Mouse (Mus musculus) embryonic facial prominence, embryonic 12.5 days (tissue): ENCODE data around the gene Socs4. TPM values are rescaled to one million over a fixed set of nuclear protein-coding genes. Genes with fewer than 3 reads are reported as not detected.

ENCODE experiments used
- ATAC-seq: fragments of 200-750 bp; cut with Nextera tagmentation; 2 replicates; pipeline ENCODE4 v1.8.0; 2017; ENCODE audit not compliant: insufficient number of reproducible peaks, insufficient read depth, low FRiP score, low TSS enrichment
- H3K27ac ChIP-seq: fragments of 300-500 bp; sonication (generic); 2 replicates; pipeline ENCODE4 v1.5.1; 2016; ENCODE audit warnings: mild to moderate bottlenecking
- H3K27me3 ChIP-seq: fragments of 300-500 bp; sonication (generic); 2 replicates; pipeline ENCODE4 v1.6.1; 2016; ENCODE audit warnings: mild to moderate bottlenecking, moderate library complexity
- H3K36me3 ChIP-seq: fragments of 300-500 bp; sonication (generic); 2 replicates; pipeline ENCODE4 v1.6.1; 2016; ENCODE audit warnings: mild to moderate bottlenecking
- H3K4me1 ChIP-seq: fragments of 300-500 bp; sonication (generic); 2 replicates; pipeline ENCODE4 v1.6.1; 2016
- H3K4me2 ChIP-seq: fragments of 300-500 bp; sonication (generic); replicated peaks from 2 replicates; pipeline ENCODE4 v1.6.1; 2016; ENCODE audit warnings: mild to moderate bottlenecking, moderate library complexity
- H3K4me3 ChIP-seq: fragments of 300-500 bp; sonication (generic); 2 replicates; pipeline ENCODE4 v1.5.1; 2016; ENCODE audit warnings: mild to moderate bottlenecking
- H3K9ac ChIP-seq: fragments of 300-500 bp; sonication (generic); 2 replicates; pipeline ENCODE4 v1.6.1; 2016; ENCODE audit warnings: mild to moderate bottlenecking, moderate library complexity
- H3K9me3 ChIP-seq: fragments of 300-500 bp; sonication (generic); 2 replicates; pipeline ENCODE4 v1.6.1; 2016; ENCODE audit warnings: mild to moderate bottlenecking, moderate library complexity
- WGBS: fragments of 180-500 bp; shearing (Covaris S2); methylation state at CpG from one replicate; pipeline ENCODE4 v1.1.7; 2016; 5-methylcytosine and 5-hydroxymethylcytosine counted together
- polyA plus RNA-seq: library from polyadenylated mRNA; unstranded; fragments of >200 nt; fragmentation: Nextera tagmentation; extraction: Ambion mirVana; gene quantifications from 2 replicates; pipeline ENCODE4 v1.2.1, GENCODE M21; 2016

Gene Socs4
- polyA plus RNA-seq, 1 experiment from 2014 or later, result 3.9 TPM

- ATAC-seq, result no peak
- no peaks in the 10 kb centered on the region; the same call in 1 of the 2 replicates for H3K9me3 ChIP-seq
- H3K4me3 ChIP-seq, result no peak overlapping the region
- WGBS, result 94% methylated on average over 3 of the region's 3 CpGs
- no peak overlapping the region for H3K9ac ChIP-seq
- H3K27me3 ChIP-seq, result no peaks in the 10 kb centered on the region
- H3K36me3 ChIP-seq, result peaks cover 34% of the 10 kb centered on the region
- no peaks in the 10 kb centered on the region for H3K4me1 ChIP-seq
- no peak overlapping the region for H3K27ac ChIP-seq
- H3K4me2 ChIP-seq, result no peak overlapping the region
These were observed 11.9 kb upstream of the Socs4 start for GRCm38 (mm10) chr14:47264866-47265265.

DNA sequence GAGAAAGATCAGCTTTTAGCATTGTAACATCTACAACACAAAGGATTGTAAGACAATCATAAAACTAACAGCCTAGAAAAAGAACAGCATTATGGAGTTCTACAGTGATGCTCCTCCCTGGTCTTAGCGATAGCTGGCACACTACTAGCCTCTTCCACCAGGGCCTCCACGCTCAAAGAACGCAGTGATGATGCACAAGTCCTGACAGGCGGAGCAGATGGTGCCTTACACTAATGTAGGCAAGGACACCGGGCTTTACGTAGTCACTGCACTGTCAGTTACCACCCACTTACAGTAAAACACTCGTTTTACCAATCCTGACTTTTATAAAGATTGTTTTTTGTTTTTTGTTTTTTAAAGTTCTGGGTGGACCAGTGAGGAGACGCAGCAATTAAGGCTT lies 10.9 kb upstream of the Socs4 start:
- H3K9me3 ChIP-seq, result no peaks in the 10 kb centered on the region; the same call in 1 of the 2 replicates
- no peak overlapping the region for H3K4me3 ChIP-seq
- H3K4me2 ChIP-seq, result no peak overlapping the region
- H3K27ac ChIP-seq, result no peak overlapping the region
- WGBS, result 94% methylated on average over 8 of the region's 8 CpGs
- ATAC-seq, result no peak
- peaks cover 36% of the 10 kb centered on the region for H3K36me3 ChIP-seq
- no peak overlapping the region for H3K9ac ChIP-seq
- no peaks in the 10 kb centered on the region for H3K27me3 ChIP-seq
- H3K4me1 ChIP-seq, result no peaks in the 10 kb centered on the region

DNA sequence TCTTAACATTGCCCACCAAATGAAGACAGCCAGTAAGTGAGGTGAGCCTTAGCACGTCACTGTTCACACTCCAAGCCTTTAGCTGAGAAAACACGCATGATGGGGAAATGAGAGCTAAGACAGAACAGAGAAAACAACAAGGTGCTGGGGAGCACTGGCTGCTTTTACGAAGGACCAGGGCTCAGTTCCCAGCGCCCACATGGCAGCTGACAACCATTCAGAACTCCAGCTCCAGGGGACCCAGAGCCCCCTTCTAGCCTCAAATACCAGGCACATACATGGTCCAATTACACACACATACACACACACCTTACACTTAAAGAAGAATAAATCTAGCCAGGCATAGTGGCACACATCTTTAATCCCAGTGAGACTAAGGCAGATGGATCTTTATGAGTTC lies 7.7 kb upstream of the Socs4 start:
- Histone ChIP-seq H3K4me1 (no peaks in the 10 kb centered on the region), H3K9me3 (no peaks in the 10 kb centered on the region; the same call in 1 of the 2 replicates), H3K4me2 (no peak overlapping the region), H3K4me3 (no peak overlapping the region), H3K27me3 (no peaks in the 10 kb centered on the region), H3K27ac (no peak overlapping the region), H3K36me3 (peaks cover 55% of the 10 kb centered on the region), H3K9ac (no peak overlapping the region)
- WGBS, result 96% methylated on average over 4 of the region's 4 CpGs
- no peak for ATAC-seq

- 93% methylated on average over 2 of the region's 2 CpGs for WGBS
- Histone ChIP-seq H3K4me3 (no peak overlapping the region), H3K9ac (no peak overlapping the region), H3K4me1 (peaks cover 5% of the 10 kb centered on the region; the same call in 1 of the 2 replicates), H3K36me3 (peaks cover 55% of the 10 kb centered on the region), H3K27me3 (no peaks in the 10 kb centered on the region), H3K4me2 (no peak overlapping the region), H3K9me3 (no peaks in the 10 kb centered on the region; the same call in 1 of the 2 replicates), H3K27ac (no peak overlapping the region)
- ATAC-seq, result no peak
These were observed 7.0 kb upstream of the Socs4 start for GRCm38 (mm10) chr14:47269706-47270105.

DNA sequence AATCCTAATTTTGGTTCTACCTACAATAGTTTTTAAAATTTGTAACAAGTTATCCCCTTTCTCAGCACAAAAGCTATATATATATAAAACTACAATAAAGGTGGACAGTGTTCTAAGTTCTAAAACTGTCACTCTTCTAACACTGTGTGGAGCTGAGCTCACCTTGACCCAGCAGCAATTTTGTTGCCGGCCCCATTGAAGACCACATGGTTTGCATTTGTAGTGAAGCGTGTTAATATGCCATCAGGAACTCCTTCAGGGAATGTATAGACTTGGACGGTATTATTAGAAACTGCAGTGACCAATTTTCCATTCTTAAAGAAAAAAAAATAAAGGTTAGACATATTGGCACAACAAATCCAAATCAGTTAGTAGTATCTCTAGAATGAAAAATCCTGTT lies 3.0 kb upstream of the Socs4 start:
- Histone ChIP-seq H3K27me3 (no peaks in the 10 kb centered on the region), H3K4me2 (no peak overlapping the region), H3K36me3 (peaks cover 31% of the 10 kb centered on the region), H3K9me3 (no peaks in the 10 kb centered on the region; the same call in 1 of the 2 replicates), H3K4me3 (no peak overlapping the region), H3K4me1 (peaks cover 18% of the 10 kb centered on the region; the same call in 1 of the 2 replicates), H3K27ac (no peak overlapping the region), H3K9ac (no peak overlapping the region)
- WGBS, result 34% methylated on average over 3 of the region's 3 CpGs
- ATAC-seq, result no peak

- Histone ChIP-seq H3K9ac (no peak overlapping the region), H3K4me2 (peak overlapping the region; percentile 60), H3K36me3 (peaks cover 24% of the 10 kb centered on the region), H3K27me3 (no peaks in the 10 kb centered on the region), H3K9me3 (no peaks in the 10 kb centered on the region), H3K27ac (no peak overlapping the region), H3K4me3 (peak overlapping the region; percentile 88), H3K4me1 (peaks cover 18% of the 10 kb centered on the region; the same call in 1 of the 2 replicates)
- WGBS, result 25% methylated on average over 3 of the region's 3 CpGs
- no peak for ATAC-seq
These were observed 1.3 kb upstream of the Socs4 start for GRCm38 (mm10) chr14:47275417-47275816.

DNA sequence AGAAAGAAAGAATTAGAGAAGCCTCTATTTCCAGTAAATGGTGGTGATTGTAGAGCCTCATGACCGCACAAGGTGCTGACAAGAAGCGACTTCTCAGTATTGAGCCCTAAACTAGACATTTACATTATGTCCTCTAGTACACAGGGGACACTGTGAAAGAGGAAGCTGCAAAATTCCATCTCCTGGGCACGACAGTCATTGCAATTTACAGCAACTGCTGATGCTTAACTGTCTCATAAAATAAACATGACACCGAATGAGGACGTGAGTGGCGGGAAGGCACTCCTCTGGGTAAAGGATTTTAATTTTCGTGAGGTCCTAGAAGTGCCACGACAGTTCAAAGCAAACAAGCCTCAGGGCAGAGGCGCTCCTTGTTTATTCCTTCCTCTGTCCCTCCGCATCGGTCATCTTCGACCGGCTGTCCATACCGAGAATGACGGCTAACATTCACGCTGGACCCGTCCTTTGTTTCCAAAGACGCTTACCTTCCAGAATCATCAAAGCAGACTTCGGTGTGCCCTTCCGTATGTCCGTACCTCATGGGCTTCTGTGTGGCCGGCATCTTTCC lies 611 bp upstream of the Socs4 start:
- Histone ChIP-seq H3K4me3 (peak overlapping the region; percentile 88), H3K4me1 (peaks cover 18% of the 10 kb centered on the region; the same call in 1 of the 2 replicates), H3K9me3 (no peaks in the 10 kb centered on the region), H3K4me2 (peak overlapping the region; percentile 60), H3K27me3 (no peaks in the 10 kb centered on the region), H3K27ac (peak overlapping the region; percentile 91), H3K9ac (peak overlapping the region; percentile 94), H3K36me3 (peaks cover 23% of the 10 kb centered on the region)
- WGBS, result 3% methylated on average over 22 of the region's 22 CpGs
- ATAC-seq, result no peak; the same call in 1 of the 2 replicates

DNA sequence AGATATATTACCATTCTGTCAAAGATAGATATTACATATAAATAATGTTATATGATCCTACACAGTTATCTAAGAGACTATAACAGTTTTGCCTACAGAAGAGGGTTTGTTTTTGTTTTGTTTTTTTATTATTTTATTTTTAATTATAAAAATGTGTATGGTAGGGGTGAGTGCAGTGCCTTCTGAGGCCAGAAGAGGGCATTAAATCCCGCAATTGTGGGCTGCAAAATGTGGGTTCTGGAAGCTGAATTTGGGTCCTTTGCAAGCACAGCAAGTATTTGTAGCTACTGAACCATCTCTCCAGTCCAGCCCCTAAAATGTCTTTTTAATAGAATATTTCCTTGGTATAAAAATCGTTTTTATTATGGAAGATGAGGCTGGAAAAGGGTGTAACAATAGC lies 2.3 kb downstream of the Socs4 start:
- no peak overlapping the region for H3K4me2 ChIP-seq
- H3K9me3 ChIP-seq, result no peaks in the 10 kb centered on the region
- 80% methylated on average over 2 of the region's 2 CpGs for WGBS
- no peaks in the 10 kb centered on the region for H3K27me3 ChIP-seq
- no peak for ATAC-seq
- H3K9ac ChIP-seq, result no peak overlapping the region
- no peak overlapping the region for H3K27ac ChIP-seq
- no peak overlapping the region for H3K4me3 ChIP-seq
- H3K4me1 ChIP-seq, result peaks cover 18% of the 10 kb centered on the region; the same call in 1 of the 2 replicates
- H3K36me3 ChIP-seq, result peaks cover 5% of the 10 kb centered on the region; the same call in 1 of the 2 replicates

GRCm38 (mm10) chr14:47281535-47281934 lies 4.8 kb downstream of the Socs4 start:
- Histone ChIP-seq H3K4me3 (no peak overlapping the region), H3K4me1 (0 out of 2 replicates have a peak, but pooled peaks cover 5% of the 10 kb centered on the region), H3K27ac (no peak overlapping the region), H3K4me2 (no peak overlapping the region), H3K9me3 (no peaks in the 10 kb centered on the region), H3K36me3 (peaks cover 5% of the 10 kb centered on the region; the same call in 1 of the 2 replicates), H3K27me3 (no peaks in the 10 kb centered on the region), H3K9ac (no peak overlapping the region)
- ATAC-seq, result no peak
- WGBS, result 94% methylated on average over 4 of the region's 4 CpGs

DNA sequence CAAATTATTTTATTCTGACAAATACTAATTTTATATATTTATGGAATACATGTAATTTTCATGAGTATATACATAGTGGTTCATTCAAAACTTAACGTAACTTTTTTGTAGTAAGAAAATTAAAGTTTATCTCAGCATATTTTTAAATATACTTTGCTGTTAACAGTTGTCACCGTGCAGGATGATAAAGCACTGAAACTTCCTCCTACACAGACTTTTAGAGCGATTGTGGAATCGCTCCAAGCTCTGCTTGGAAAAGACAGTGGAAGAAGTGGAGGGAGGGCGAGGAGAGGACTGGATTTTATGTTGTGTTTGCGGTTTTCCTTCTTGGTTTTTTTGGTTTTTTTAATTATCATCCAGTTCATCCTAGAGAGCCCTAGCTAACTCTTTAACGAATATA lies 6.8 kb downstream of the Socs4 start:
- Histone ChIP-seq H3K9ac (no peak overlapping the region), H3K27me3 (no peaks in the 10 kb centered on the region), H3K9me3 (no peaks in the 10 kb centered on the region), H3K27ac (no peak overlapping the region), H3K4me2 (no peak overlapping the region), H3K4me1 (no peaks in the 10 kb centered on the region), H3K4me3 (no peak overlapping the region), H3K36me3 (peaks cover 5% of the 10 kb centered on the region; the same call in 1 of the 2 replicates)
- 92% methylated on average over 7 of the region's 7 CpGs for WGBS
- ATAC-seq, result no peak

DNA sequence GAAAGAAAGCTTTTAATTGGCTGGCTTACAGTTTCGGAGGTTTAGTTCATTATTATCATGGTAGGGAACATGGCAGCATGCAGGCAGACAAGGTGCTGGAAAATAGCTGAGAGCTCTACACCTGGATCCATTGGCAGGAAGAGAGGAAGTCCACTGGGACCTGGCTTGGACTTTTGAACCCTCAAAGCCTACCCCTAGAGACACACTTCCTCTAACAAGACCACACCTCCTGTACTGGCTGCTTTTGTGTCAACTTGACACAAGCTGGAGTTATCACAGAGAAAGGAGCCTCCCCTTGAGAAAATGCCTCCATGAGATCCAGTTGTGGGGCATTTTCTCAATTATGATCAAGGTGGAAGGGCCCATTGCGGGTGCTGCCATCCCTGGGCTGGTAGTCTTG lies 8.5 kb downstream of the Socs4 start:
- H3K4me2 ChIP-seq, result no peak overlapping the region
- H3K9ac ChIP-seq, result no peak overlapping the region
- no peak for ATAC-seq
- 0 out of 2 replicates have a peak, but pooled peaks cover 4% of the 10 kb centered on the region for H3K36me3 ChIP-seq
- H3K4me1 ChIP-seq, result no peaks in the 10 kb centered on the region
- no peak overlapping the region for H3K4me3 ChIP-seq
- no peaks in the 10 kb centered on the region for H3K9me3 ChIP-seq
- H3K27ac ChIP-seq, result no peak overlapping the region
- H3K27me3 ChIP-seq, result no peaks in the 10 kb centered on the region
- 93% methylated on average over 2 of the region's 2 CpGs for WGBS

DNA sequence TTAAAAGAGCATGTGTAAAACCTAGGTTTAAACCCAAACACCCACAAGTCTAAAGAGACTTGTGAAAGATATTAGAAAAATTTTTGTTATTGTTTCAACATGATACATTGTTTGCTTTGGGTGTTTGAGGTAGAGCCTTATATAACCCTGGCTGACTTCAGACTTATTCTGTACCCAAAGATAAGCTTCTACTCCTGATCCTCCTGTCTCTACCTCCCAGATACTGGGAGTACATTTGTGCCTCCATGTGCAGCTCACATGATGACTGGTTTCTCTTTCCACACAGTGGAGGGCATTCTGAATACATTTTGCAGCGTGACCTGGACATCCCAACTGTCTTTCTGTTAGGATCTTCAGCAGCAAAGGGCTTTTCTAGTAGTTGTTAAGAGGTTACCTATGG lies 9.5 kb downstream of the Socs4 start:
- 87% methylated on average over 1 of the region's 1 CpGs for WGBS
- Histone ChIP-seq H3K27me3 (no peaks in the 10 kb centered on the region), H3K36me3 (0 out of 2 replicates have a peak, but pooled peaks cover 9% of the 10 kb centered on the region), H3K4me2 (no peak overlapping the region), H3K9ac (no peak overlapping the region), H3K4me1 (no peaks in the 10 kb centered on the region), H3K9me3 (no peaks in the 10 kb centered on the region), H3K4me3 (no peak overlapping the region), H3K27ac (no peak overlapping the region)
- no peak for ATAC-seq
